Mouse (Mus musculus): ENCODE measurements around the gene Cys1. TPM values are rescaled to one million over a fixed set of nuclear protein-coding genes. Genes with fewer than 3 reads are reported as not detected.
A peak's percentile ranks its signal among the peaks of the same experiment; 100 is the strongest.
"Not testable (repeated sequence)": the region's sequence is repeated elsewhere in the genome, so short reads cannot be mapped to it uniquely, and the experiment has no call there.

Gene Cys1
- polyA plus RNA-seq, 1 experiment from 2014 or later = 116 TPM

- in situ Hi-C loops (cut with MboI; ENCODE audit: low pct_unique_long_range_greater_than_20kb) = loop anchor here (5.0 to 10.0 kb wide), 2 partner anchors 38 to 125 kb away; partner anchors contain the start of gene Mboat2
- ATAC-seq (peak; percentile 48), DNase-seq (ENCODE audit: low read depth, low spot score) (no peak)
- ChIA-PET CTCF (interaction anchor here (1.0 to 6.0 kb wide), 16 partner anchors 12 to 266 kb away, joined by 3 to 69 read pairs (median 3); no protein-coding TSS in a partner anchor), POLR2A (interaction anchor here (0.8 to 1.3 kb wide), 3 partner anchors 236 to 244 kb away, joined by 3 read pairs; no protein-coding TSS in a partner anchor)
- TF ChIP-seq CTCF (IDR thresholded peaks at IDR 0.05) = no peak
- no peaks in the 10 kb centered on the region for H3K27me3 ChIP-seq
Observed at GRCm38 (mm10) chr12:24709831-24710508, 28.4 kb upstream of the Cys1 start.

DNA sequence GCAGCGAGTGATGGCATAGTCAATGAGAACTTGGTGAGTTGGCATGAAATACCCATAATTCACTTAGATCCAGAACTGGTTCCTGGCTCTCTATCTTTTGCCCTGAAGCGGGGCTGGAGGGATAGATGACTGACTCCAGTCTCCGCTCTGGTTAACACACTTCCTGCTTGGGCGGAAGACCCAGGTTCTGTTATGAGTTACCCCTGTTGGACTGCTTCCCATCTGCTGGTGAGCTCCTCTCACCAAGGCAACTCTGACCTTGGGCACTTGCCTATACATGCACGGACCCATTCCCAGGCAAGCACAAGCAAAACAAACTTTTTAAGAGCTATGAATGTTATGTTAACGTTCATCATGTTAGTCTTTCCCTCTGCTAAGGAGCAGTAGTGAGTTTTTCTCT, 27.8 kb upstream of the Cys1 start:
- ChIA-PET POLR2A (interaction anchor here (0.8 to 1.3 kb wide), 3 partner anchors 236 to 245 kb away, joined by 3 read pairs; no protein-coding TSS in a partner anchor), CTCF (interaction anchor here (0.6 to 6.0 kb wide), 15 partner anchors 12 to 266 kb away, joined by 3 to 69 read pairs (median 3); no protein-coding TSS in a partner anchor)
- TF ChIP-seq CTCF (IDR thresholded peaks at IDR 0.05) = no peak
- ATAC-seq = no peak
- no peaks in the 10 kb centered on the region for H3K27me3 ChIP-seq
- in situ Hi-C loops (cut with MboI; ENCODE audit: low pct_unique_long_range_greater_than_20kb) = loop anchor here (5.0 kb wide), 1 partner anchor 37 kb away; no protein-coding TSS in a partner anchor
- no peak for DNase-seq (ENCODE audit: low read depth, low spot score)

GRCm38 (mm10) chr12:24708824-24709218, 27.2 kb upstream of the Cys1 start:
- POLR2A ChIA-PET = interaction anchor here (0.8 to 1.3 kb wide), 3 partner anchors 237 to 246 kb away, joined by 3 read pairs; no protein-coding TSS in a partner anchor
- no peak for DNase-seq (ENCODE audit: low read depth, low spot score)
- CTCF ChIA-PET = interaction anchor here (0.6 to 6.0 kb wide), 14 partner anchors 10 to 267 kb away, joined by 3 to 69 read pairs (median 3); no protein-coding TSS in a partner anchor
- in situ Hi-C loops (cut with MboI; ENCODE audit: low pct_unique_long_range_greater_than_20kb) = loop anchor here (5.0 kb wide), 1 partner anchor 37 kb away; no protein-coding TSS in a partner anchor
- no peaks in the 10 kb centered on the region for H3K27me3 ChIP-seq
- TF ChIP-seq CTCF (IDR thresholded peaks at IDR 0.05) = no peak
- no peak for ATAC-seq

- ChIA-PET POLR2A (no interaction called here), CTCF (interaction anchor here (1.0 to 6.0 kb wide), 10 partner anchors 10 to 268 kb away, joined by 3 to 69 read pairs (median 3); no protein-coding TSS in a partner anchor)
- ATAC-seq = peak; percentile 85
- no peak for DNase-seq (ENCODE audit: low read depth, low spot score)
- no peaks in the 10 kb centered on the region for H3K27me3 ChIP-seq
- in situ Hi-C loops (cut with MboI; ENCODE audit: low pct_unique_long_range_greater_than_20kb) = loop anchor here (5.0 kb wide), 1 partner anchor 36 kb away; no protein-coding TSS in a partner anchor
- TF ChIP-seq CTCF (IDR thresholded peaks at IDR 0.05) = no peak
Observed at GRCm38 (mm10) chr12:24707954-24708823, 26.6 kb upstream of the Cys1 start, which contains the start of gene Rrm2. Gene Rrm2 (plus strand): TSS chr12:24708241.

- in situ Hi-C loops (cut with MboI; ENCODE audit: low pct_unique_long_range_greater_than_20kb) = loop anchor here (5.0 kb wide), 1 partner anchor 35 kb away; no protein-coding TSS in a partner anchor
- ChIA-PET CTCF (interaction anchor here (1.1 to 6.0 kb wide), 4 partner anchors 10 to 245 kb away, joined by 5 to 69 read pairs (median 16); no protein-coding TSS in a partner anchor), POLR2A (interaction anchor here (1.5 kb wide), 1 partner anchor 10 kb away, joined by 4 read pairs; no protein-coding TSS in a partner anchor)
- DNase-seq (ENCODE audit: low read depth, low spot score) = no peak
- ATAC-seq = peak; percentile 9
- no peaks in the 10 kb centered on the region for H3K27me3 ChIP-seq
- no peak for TF ChIP-seq CTCF (IDR thresholded peaks at IDR 0.05)
Observed at GRCm38 (mm10) chr12:24707480-24707802, 25.8 kb upstream of the Cys1 start.

GRCm38 (mm10) chr12:24706764-24707479, 25.3 kb upstream of the Cys1 start:
- in situ Hi-C loops (cut with MboI; ENCODE audit: low pct_unique_long_range_greater_than_20kb) = loop anchor here (5.0 kb wide), 1 partner anchor 35 kb away; no protein-coding TSS in a partner anchor
- ChIA-PET CTCF (interaction anchor here (1.1 to 6.0 kb wide), 4 partner anchors 9 to 245 kb away, joined by 5 to 69 read pairs (median 16); no protein-coding TSS in a partner anchor), POLR2A (interaction anchor here (1.5 kb wide), 1 partner anchor 10 kb away, joined by 4 read pairs; no protein-coding TSS in a partner anchor)
- ATAC-seq (peak; percentile 3), DNase-seq (ENCODE audit: low read depth, low spot score) (no peak)
- H3K27me3 ChIP-seq = no peaks in the 10 kb centered on the region
- TF ChIP-seq CTCF (IDR thresholded peaks at IDR 0.05) = no peak

GRCm38 (mm10) chr12:24705502-24706263, 24.1 kb upstream of the Cys1 start:
- in situ Hi-C loops (cut with MboI; ENCODE audit: low pct_unique_long_range_greater_than_20kb) = loop anchor here (5.0 kb wide), 1 partner anchor 33 kb away; no protein-coding TSS in a partner anchor
- no peak for ATAC-seq
- ChIA-PET POLR2A (interaction anchor here (0.6 kb wide), 1 partner anchor 138 kb away, joined by 3 read pairs; no protein-coding TSS in a partner anchor), CTCF (interaction anchor here (0.6 kb wide), 1 partner anchor 244 kb away, joined by 3 read pairs; no protein-coding TSS in a partner anchor)
- no peak for TF ChIP-seq CTCF (IDR thresholded peaks at IDR 0.05)
- no peaks in the 10 kb centered on the region for H3K27me3 ChIP-seq
- no peak for DNase-seq (ENCODE audit: low read depth, low spot score)

GRCm38 (mm10) chr12:24703013-24703412, 21.4 kb upstream of the Cys1 start:
- POLR2A ChIA-PET = no interaction called here
- DNase-seq (ENCODE audit: low read depth, low spot score) = no peak
- no peak for TF ChIP-seq CTCF (IDR thresholded peaks at IDR 0.05)
- in situ Hi-C loops (cut with MboI; ENCODE audit: low pct_unique_long_range_greater_than_20kb) = no loop called here
- no peak for ATAC-seq
- CTCF ChIA-PET = interaction anchor here (1.4 kb wide), 1 partner anchor 13 kb away, joined by 3 read pairs; no protein-coding TSS in a partner anchor
- H3K27me3 ChIP-seq = no peaks in the 10 kb centered on the region

DNA sequence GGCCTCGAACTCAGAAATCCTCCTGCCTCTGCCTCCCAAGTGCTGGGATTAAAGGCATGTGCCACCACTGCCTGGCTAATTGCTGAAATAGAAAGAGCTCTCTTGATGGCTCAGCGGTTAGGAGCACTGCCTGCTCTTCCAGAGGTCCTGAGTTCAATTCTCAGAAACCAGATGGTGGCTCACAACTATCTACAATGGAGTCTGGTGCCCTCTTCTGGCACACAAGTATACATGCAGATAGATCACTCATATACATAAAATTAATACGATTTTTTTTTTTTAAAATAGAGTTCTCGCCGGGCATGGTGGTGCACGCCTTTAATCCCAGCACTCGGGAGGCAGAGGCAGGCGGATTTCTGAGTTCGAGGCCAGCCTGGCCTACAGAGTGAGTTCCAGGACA, 20.0 kb upstream of the Cys1 start:
- in situ Hi-C loops (cut with MboI; ENCODE audit: low pct_unique_long_range_greater_than_20kb); H3K27me3 ChIP-seq; ATAC-seq; POLR2A ChIA-PET; DNase-seq (ENCODE audit: low read depth, low spot score): not testable (repeated sequence)
- CTCF ChIA-PET = interaction anchor here (1.6 kb wide), 1 partner anchor 98 kb away, joined by 5 read pairs; no protein-coding TSS in a partner anchor

All from Patski (cell line).